Mouse (Mus musculus) adrenal gland, adult 18-20 months (tissue): ENCODE data around the gene Adh6b. TPM values are rescaled to one million over a fixed set of nuclear protein-coding genes. Genes with fewer than 3 reads are reported as not detected.

Experiments used
- DNase-seq, 2 experiments: peaks; one replicate each; pipeline ENCODE4 v3.0.0; 2021 to 2022; ENCODE audit warnings: low spot score in 2 of 2
- long read RNA-seq, 2 experiments: library from polyadenylated mRNA; stranded (forward); transcript quantifications; one replicate each; pipeline ENCODE4 v2.0.0; 2021
- total RNA-seq, 2 experiments: library from RNA; stranded (reverse); gene quantifications; 1 replicate in 1 of 2; 2 replicates in 1 of 2; pipeline ENCODE4 v1.2.3; 2021

Gene Adh6b
- under 1 TPM in 1 of 2 experiments, not detected in 1; 0.58 TPM for total RNA-seq
- long read RNA-seq, experiment 1 = 0 reads
- long read RNA-seq, experiment 2, partial matches to known transcripts = 1 of 2 reads
- long read RNA-seq, experiment 2, other reads (novel, unspliced or antisense) = 0 of 2 reads

DNA sequence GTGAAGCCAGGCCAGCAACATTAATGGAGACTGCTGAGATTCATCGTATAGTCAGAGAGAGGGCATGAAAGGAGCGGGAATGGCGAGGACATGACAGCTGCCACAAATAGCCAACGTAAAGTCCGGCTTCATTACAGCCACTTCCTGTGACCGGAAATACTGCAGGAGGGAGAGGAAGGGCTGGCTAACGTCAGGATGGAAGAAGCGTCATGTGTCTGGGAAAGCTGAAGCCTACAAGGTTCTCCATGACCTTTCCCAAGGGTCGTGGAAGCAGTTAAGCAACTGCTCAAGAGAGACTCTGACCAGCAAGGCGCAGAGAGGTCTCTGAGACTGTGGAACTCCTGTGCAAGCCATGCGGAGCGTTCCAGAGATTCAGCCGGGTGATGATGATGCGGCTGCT, at the start of gene Adh6b:
TSS of gene Adh6b (plus strand) at position 305 of the 400 bp plus-strand sequence.
- DNase-seq = no peak

DNA sequence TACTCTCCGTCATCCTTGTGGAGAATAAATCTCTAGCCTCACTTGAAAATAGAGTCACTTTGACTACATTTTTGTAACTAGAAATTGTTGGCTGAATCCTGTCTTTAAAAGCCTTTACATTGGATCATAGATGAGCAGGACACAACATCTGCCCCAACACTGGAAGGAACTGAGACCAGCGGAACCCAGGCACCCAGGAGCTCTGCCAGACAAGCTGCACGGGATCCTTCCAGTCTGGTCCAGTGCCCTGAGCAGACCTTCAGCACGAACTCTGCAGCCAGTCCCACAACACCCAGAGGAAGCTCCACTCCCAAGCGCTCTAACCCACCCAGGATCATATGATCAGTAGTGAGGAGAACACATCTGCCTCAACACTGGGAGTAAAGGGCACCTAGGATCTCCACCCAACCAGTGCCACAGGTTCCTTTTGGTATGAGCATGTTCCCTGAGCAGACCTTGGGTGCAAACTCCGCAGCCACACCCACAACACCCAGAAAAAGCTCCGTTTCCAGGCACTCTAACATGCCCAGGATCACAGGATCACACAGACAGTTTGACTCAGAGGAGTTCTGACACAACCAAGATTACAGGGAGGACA, 48.2 kb upstream of the Adh6b start:
- DNase-seq = no peak

DNA sequence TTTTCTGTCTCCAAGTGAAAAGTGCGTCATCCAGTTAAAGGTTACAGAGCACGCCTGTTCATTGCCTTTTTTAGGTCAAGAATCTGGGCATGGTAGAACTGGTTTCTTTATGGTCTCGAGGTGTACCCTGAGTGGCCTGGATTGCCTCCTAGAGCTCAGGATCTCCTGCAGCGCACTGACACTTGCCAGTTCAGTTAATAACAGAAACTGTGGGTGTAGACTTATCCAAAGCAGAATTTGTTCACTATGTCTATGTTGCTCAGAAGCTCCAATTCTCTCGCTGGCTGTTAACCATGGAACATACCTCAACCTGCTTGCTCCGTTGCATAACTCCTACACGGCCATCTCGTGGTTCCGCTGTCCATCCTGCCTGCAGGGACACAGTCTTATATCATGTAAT, 41.4 kb upstream of the Adh6b start:
- no peak for DNase-seq

GRCm38 (mm10) chr3:138302676-138303075, 38.9 kb upstream of the Adh6b start:
- no peak for DNase-seq

- no peak for DNase-seq
These were observed 37.6 kb upstream of the Adh6b start for GRCm38 (mm10) chr3:138303771-138304488.

DNA sequence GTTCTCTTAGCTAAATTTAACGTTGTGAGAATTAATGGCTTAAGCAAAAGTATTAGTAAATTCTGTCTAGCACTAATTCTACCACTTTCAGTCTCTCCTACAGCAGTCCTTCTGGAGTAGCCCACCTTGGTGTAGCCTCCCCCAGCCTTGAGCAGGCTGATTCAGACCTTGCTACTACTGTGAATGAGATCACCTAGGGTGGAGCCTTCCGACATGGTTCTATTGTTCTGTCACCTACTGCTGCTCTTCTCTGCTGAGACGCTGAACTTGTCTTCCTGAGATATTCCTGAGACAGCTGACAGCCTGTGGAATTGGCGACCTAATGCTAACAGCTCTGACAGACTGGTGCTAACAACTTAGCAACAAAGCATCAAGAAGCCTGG, 37.1 kb upstream of the Adh6b start:
- no peak for DNase-seq

DNA sequence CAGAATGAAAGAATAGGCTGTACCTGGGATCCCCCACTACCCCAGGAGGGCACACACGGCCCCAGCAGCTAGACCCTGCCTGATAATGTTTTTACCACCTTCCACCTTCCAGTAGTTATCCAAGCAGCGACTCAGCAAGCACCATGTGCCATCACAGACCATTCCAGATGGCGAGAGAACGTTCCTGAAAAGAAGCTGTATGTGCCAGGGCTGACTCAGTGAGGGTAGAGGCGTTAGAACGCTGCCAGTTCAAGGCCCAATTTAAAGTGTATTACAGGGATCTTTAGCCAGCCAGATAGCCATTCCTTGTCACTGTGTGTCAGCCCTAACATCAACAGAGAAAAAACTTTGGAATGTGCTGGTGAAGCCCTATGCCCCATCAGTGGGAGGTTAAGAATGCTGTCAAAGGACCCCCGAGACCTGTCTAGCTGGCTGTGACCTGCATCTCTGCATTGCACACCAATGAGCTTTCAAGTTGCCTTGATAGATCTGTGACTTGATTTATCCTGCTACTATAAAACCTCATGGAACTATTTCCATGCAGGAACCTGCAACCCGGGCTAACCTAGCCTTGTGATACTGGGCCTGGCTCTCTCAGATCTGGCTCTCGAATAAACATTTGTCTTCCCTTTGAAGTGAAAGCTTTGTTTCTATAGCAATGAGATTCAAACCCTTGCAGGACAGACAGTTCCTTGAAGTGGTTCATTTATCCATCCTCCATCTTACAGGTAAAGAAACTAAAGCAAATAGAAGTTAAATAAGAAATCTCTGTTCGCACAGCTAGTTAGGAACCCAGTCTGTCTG, 35.9 kb upstream of the Adh6b start:
- DNase-seq = no peak

GRCm38 (mm10) chr3:138306290-138306683, 35.3 kb upstream of the Adh6b start:
- DNase-seq = no peak

DNA sequence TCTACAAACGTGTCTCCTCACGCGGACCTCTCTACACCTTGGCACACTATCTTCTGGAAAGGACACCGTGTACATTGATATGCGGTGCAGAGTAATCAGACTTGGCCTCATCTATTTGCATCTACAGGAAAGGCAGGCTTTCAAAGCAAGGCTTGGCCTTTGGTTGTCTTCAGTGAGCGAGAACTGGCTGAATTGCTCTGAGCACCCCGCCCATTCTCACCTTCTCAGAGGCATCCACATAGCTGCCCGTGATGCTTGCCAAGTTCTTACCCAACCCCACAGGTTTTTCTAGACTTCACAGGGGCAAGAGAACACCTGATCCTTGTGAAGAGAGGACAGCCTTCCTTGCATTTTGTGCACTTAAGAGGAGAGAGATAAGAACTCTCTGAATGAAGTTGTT, 31.7 kb upstream of the Adh6b start:
- no peak for DNase-seq

DNA sequence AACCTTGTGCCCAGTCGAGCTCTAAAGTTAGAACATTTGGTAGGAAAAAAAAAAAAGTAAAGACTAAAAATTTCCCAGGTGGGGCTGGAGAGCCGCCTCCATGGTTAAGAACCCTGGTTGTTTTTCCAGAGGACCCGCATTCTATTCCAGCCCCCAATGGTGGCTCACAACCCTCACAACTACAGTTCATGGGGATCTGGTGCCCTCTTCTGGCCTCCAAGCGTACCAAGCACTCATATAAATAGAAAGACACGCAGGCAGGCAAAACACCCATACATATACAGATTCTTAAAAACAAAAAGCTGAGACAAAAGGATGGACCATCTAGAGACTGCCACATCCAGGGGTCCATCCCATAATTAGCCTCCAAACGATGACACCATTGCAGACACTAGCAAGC, 30.6 kb upstream of the Adh6b start:
- no peak for DNase-seq

GRCm38 (mm10) chr3:138312965-138313364, 28.6 kb upstream of the Adh6b start, which contains the start of gene Adh6a:
Gene Adh6a (plus strand): TSS chr3:138313286.
- DNase-seq = no peak

DNA sequence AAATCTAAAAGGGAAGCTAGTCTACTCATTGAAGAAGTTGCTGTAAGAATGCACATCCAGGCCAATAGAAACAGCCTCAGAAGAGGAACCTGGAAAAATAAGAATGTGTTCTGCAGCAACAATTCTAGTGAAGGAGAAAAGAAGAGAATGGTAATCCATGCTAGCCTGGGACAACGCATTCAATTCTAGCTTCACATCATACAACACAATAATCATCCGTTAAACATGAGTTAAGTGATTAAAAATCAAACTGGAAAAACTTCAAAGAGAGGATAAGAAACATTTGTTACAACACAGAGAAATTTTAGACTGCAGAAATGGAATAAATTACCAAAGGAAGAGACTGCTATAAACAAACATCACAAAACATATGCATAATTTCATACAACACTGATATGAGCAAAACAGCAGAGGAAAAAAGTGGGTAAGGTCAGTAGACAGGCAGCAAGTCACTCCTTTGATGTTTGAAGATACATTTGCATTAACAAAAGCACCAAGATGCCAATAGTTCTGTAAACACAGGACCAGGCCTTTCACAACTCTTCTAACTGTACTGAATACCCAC, 24.6 kb upstream of the Adh6b start:
- no peak for DNase-seq

DNA sequence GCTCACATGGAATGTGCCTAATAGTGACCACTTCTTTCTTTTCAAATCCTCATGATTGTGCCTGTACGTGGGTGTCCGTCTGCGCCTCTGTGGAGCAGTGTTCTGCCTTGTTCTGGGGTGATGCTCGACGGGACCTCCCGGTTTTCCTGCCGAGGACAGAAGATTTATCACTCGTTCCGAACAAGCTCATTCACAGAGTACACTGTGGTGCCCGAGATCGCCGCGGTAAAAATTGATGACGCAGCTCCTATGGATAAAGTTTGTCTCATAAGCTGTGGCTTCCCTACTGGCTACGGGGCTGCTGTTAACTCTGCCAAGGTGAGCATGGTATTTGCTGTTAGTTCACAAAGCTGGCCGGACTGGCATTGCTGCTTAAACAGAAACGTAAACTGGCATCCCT, 16.6 kb upstream of the Adh6b start:
- DNase-seq = no peak

DNA sequence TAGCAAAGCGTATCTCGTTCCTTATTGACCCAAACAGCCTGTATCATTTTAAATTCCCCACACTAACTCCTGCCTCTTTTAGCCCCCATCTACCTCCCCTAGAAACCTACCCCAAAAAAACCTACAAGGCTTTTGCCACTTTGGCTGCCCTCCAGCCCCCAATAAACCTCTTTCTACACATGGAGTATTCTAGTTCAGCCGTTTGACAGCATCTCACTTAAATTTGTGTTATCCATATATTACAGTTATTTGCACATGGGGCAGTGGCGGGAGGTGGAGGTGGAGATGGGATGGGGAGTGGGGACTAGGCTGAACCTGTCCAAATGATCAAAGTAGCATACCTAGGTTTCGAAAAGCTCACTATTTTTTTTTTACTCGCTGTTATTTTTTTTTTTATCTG, 16.1 kb upstream of the Adh6b start:
- DNase-seq = no peak

GRCm38 (mm10) chr3:138333910-138334309, 7.7 kb upstream of the Adh6b start:
- DNase-seq = no peak

DNA sequence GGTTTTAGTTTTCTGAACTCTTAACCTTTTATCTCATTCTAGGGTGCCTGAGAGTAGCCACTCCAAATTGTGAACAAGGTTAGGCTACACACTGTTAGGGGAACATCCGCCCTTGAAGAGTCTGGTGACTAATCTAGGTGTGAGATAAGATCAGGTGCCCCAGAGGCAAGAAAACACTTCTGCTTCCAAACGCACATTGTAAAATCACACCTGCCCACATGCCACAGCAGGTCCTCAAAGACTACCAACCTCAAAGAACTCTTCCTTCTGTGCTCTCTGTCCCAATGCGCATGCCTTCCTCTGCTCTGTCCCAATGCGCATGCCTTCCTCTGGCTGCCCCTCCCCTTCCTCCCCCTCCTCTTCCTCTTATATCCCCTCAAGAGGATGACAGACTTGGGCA, 7.3 kb upstream of the Adh6b start:
- DNase-seq = no peak

- DNase-seq = no peak
These were observed 6.0 kb upstream of the Adh6b start for GRCm38 (mm10) chr3:138335566-138335965.

DNA sequence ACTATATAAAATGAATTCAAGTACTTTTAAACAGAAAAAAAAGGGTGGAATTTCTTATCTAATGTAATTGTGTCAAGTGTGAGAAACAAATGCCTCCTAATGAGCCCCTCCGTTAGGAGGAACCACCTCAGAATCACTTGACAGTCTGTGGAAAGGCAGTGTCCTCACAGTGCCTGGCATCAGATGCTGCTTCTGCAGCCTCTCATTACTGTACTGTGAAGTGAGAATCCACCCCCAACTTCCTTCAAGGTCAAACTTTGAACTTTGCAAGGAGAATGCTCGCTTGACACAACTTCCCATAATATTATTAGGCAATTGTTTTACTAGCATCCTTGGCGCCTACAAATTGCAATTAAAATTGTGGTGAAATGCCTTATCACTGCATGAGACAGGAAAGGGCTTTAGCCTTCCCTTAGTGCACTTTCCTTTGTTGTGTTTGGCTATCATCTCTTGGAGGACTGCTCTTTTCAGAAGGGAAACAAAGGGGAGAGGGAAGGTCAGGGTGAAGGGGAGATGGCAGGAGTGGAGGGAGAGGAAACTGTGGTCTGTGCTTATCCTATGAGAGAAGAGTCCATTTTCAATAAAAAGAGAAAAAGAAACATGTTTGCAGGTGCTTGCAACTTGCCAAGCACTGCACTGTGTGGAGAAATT, 5.3 kb upstream of the Adh6b start:
- DNase-seq = no peak

GRCm38 (mm10) chr3:138347041-138347440, 5.5 kb downstream of the Adh6b start:
- no peak for DNase-seq

GRCm38 (mm10) chr3:138352012-138352809, 10.6 kb downstream of the Adh6b start:
- no peak for DNase-seq
